Mouse (Mus musculus): ENCODE measurements around the gene Ces2g.

GRCm38 (mm10) chr8:105014391-105014790 is 52.9 kb downstream of the Ces2g start:
- TF ChIP-seq ZNF384 (IDR thresholded peaks at IDR 0.05; ENCODE audit: low read depth, low read length) (no peak), HCFC1 (IDR thresholded peaks at IDR 0.05; ENCODE audit: borderline replicate concordance, insufficient read depth, low read length) (no peak), CHD2 (IDR thresholded peaks at IDR 0.05; ENCODE audit: low read depth, low read length) (no peak)

Data from ES-E14 (cell line).